Mouse (Mus musculus) spleen, adult 12 weeks (tissue): ENCODE data around the gene Wwox.

ENCODE experiments used
- DNase-seq: peaks from one replicate; pipeline ENCODE4 v3.0.0; 2022; ENCODE audit warnings: low spot score

Gene Wwox

GRCm38 (mm10) chr8:115226781-115227583 is 787.5 kb downstream of the Wwox start:
- no peak for DNase-seq

DNA sequence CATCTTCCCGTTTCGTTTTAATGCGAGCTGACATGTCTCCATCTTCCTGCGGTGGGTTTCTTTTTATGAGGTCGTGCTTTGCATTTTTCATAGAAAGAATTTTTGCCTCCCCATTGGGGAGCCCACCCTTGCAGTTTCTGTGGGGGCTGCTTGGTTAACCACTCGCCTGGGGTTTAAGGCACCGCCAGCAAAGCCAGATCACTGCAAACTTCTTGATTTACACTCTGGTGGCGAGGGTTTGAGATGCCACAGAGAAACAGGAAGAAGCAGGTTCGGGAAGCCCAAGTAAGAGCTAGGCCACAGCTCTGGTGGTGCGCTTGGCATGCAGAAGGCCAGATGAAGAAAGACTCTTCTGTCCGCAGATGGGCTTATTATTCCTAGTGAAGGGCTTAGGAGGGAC is 789.4 kb downstream of the Wwox start:
- DNase-seq: no peak

DNA sequence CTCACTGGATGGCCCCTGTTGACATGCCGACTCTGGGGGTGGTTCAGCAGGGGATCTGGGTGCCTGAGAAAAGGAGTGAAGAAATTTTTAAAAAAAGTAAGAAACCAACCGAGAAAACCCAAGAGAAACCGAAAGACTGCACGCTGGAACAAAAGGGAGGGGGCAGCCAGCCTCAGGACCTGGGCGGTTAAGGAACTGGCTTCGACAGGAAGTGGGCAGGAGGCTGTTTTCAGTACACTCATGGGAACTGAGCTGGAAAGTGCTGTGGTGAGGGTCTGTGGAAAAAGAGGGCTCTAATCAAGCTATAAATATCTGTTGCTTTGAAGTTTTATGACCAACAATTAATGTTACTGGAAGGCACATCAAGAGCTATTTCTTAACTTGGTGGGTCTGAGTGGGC is 794.6 kb downstream of the Wwox start:
- peak; percentile 3 for DNase-seq

- no peak for DNase-seq
These were observed 798.1 kb downstream of the Wwox start for GRCm38 (mm10) chr8:115237596-115237995.

DNA sequence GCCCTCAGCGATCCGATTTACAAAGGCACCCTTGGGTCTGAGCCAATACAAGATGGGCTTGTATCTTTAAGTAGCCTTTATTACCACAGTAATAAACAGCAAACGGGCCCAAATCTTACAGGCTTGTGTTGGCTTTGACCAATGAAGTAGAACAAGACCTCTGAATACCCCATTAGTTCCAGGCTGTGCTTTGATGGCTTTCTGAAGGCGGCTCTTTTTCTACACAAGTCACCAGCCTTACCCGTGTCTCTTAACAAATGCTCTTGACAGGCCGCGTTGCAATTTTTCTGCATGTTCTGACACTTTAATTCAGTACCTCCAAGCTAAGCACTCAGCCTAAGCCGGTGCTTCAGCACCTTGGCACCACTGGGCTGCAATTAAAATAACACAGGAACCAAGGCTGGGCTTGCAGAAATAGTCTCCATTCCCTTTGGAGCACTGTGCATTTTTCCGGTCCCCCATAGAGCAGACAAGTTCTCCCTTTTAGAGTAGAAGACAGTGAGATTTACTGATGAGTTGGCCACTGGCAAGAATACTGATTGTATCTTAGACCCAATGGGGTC is 804.1 kb downstream of the Wwox start:
- DNase-seq: no peak

DNA sequence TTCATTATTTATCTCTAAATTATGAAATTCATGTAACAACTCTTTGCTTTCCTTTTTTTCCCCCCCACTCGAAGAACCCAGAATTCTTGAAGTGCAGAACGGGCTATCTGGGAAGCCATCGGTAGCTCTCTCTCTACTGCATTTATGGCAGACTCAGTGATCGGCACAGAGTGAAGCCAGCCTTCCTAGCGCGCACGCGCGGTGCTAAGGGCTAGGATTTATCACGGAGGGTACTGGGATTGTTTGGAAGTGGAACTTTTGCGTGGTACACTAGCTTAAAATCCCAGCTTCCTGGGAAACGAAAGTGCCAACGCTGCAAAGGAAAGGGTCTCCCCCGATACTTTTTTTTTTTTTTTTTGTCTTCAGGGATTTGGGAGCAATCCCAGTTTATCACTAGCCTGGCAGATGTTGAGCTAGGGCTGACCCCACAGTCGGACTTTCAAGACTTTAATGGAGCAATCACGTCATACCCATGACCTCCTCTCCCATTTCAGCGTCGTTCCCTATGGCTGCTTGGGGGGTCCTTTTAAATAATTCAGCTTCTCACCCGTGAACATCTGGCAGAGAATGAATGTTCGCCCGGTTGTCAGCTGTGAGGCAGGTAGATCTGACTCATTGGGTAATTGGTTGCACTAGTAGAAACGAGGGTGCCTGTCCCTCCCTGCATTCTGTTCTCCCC is 810.4 kb downstream of the Wwox start:
- DNase-seq: no peak

DNA sequence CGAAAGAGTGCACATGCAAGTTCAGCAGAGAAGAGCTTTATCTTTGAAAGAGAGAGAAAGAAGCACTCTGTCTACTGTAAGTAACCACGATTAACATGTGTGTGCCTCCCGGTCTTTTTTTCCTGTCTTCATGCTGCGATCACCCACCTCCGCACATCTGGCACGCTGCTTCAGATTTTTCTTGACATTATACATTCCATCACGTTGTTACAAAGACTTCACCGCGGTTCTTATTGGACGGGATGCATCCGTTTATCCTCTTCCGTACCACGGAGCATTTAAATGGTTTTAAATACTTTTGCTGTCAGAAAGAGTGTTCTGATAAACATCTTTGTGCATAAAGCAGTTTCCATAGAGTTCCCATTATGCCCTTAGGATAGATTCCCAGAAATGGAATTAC is 816.1 kb downstream of the Wwox start:
- no peak for DNase-seq

GRCm38 (mm10) chr8:115257417-115257816 is 818.0 kb downstream of the Wwox start:
- no peak for DNase-seq

- no peak for DNase-seq
These were observed 820.4 kb downstream of the Wwox start for GRCm38 (mm10) chr8:115259806-115260205.

DNA sequence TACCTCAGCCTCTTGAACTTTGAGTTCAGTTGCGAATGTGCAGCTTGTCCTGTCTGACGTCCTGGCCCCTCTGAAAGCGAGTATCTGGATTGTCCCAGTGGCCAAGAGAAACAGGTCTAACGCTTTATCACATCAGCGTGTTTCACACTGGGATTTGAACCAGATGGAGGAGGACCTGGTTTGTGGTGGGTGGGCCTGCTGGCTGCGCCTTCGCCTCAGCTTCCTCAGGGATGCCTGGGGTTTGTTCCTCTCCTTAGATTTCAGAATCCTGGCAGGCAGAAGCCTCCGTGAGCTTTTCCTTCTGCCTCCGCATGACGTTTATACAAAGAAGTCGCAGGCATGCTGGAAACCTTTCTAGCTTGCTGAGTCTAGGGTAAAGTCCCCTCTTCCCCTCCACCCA is 827.7 kb downstream of the Wwox start:
- no peak for DNase-seq

GRCm38 (mm10) chr8:115269601-115270000 is 830.1 kb downstream of the Wwox start:
- DNase-seq: no peak

DNA sequence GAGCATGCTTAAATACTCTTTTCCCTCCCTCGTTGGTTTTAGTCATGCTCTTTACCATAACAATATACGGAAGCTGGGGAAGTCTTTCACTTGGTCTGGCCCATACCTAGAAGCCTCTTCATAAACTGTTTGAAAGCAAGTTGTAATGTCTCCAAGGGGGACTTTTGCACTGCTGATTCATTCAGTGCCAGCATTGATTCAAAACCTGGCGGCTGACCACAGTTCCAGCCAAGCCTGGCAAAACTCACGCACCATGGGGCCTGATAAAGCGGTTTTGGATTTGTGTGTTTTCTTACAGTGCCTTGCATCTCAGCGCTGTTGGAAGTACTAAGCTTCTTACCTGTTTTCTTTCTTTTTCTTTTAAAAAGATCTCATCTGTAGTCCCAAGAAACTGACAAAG is 834.5 kb downstream of the Wwox start:
- no peak for DNase-seq

- DNase-seq: no peak
These were observed 836.8 kb downstream of the Wwox start for GRCm38 (mm10) chr8:115276281-115276680.

GRCm38 (mm10) chr8:115278291-115278690 is 838.8 kb downstream of the Wwox start:
- DNase-seq: no peak

DNA sequence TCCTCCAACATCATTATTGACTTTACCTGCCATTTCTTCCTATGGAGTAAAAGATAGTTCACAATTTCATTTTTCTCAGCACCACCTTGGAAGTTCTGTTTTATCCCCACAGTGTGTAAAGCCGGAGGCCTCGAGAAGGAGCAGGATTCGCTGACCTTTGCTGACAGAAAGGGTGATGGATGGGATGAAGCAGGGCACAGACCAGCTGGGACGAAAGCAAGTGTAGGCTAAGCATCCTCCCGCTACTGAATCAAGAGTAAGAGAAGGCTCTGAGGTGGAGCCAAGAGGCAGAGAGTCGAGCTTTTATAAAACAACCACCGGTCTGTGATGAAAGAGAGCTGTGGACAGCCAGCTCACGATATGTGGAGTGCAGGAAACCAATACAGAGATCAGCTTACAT is 850.8 kb downstream of the Wwox start:
- no peak for DNase-seq

DNA sequence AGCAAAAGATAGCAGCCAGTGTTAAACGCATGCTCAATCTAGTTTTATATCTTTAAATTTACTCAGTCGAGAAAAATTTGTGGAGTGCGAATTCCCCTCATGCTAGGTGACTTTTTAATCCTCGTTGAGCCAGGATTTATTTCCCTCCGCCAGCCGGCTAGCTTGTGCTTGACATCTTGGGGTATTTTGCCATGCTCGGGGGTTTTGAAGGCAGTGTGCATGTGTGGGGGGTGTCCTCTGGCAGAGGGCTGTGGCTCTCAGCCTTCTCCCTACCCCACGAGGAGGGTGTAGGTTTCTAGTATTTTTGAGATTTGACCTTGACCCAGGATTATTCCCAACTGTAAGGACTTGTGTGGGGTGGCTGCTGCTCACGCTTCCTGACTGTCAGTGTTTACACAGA is 857.3 kb downstream of the Wwox start:
- no peak for DNase-seq

GRCm38 (mm10) chr8:115302484-115302883 is 863.0 kb downstream of the Wwox start:
- DNase-seq: no peak

DNA sequence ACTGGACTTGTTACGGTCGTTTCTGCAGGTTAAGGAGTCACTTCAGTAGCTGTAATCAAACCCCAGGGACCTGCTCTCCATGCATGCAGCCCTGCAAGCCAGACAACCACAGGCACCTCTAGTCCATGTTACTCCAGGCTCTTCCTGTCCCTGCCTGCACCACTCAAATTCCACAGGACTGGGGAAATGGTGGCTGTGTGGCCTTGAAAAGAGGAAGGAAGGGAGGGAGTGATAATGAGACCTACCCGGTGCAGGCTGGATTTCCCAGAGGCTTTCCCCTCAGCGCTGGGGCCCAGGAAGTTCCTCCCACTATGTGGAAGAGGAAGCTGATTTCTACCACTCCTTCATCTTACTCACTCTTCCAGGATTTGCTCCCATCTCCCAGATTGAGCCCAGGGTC is 868.0 kb downstream of the Wwox start:
- DNase-seq: no peak

DNA sequence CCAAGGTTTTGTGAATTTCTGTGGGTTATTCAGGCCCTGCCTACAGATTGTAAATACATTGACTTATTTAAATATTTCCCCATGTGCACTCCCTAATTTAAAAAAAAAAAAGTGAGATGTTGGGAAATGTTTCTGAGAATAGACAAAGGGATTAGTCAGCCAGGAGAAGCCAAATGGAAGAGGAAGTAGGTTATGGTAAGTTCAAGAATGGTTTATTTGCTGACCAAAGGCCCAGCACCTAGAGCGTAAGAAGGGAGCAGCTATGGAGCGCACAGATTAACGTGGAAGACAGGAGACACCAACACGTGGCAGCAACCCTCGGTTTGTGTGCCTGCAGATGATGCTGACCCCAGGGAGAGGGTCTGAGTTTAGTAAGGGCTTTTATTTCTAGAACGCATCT is 871.5 kb downstream of the Wwox start:
- no peak for DNase-seq

DNA sequence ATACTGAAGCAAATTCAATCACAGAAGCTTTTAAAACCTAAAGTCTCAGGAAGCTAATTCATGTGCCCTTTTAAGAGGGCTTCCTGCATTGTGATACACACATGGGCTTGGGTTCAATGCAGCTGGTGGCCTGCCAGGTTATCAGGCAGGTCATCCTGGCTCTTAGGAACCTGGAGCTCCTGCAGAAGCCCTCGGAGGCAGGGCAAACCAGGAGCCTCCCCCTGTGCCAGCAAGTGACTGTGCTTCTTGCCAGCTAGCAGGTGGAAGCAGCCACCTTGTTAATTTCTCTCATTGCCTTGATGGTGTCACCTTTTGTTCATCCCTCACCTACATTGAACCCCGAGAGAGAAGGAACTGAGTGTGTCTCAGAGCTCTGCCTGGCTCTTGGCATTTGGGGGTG is 872.9 kb downstream of the Wwox start:
- DNase-seq: no peak

GRCm38 (mm10) chr8:115322501-115322900 is 883.0 kb downstream of the Wwox start:
- no peak for DNase-seq

DNA sequence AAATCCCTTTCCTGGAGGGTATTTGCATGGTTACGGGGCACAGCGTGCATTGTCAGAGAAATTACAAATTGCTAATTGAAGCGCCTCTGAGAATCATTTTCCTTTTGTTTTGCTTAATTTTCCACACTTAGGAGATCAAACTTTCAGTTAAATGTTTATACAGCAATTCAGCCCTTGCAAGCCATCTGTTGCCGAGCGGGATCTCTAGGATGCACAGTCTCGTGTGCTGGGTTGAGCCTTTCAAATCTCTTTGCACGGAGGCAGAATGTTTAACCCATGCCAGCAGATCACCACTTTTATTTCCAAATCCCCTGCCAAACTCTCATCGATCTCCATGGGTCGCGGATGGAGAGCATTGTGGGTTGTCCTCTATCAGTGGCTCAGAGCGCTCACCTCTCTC is 891.2 kb downstream of the Wwox start:
- DNase-seq: no peak

DNA sequence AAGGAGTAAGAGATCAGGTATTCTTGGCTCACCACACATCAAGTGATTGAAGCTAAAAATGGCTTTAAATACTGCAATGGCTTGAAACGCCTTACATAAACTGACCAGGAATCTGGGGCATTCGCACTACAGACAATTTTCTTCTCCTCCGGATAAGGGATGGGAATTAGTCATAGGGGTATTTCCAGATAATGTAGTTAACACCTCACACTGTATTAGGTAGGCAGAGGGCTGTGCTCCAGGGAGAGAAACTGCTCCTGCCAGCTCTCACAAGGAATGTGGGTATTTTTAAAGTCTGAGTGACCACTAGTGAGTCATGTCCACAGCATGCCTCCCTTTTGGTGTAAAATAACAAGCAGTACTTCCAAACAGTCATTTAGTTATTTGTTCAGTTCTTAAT is 894.5 kb downstream of the Wwox start:
- DNase-seq: no peak
